Mouse (Mus musculus): Measurements from ENCODE around the gene Nanog. TPM values are rescaled to one million over a fixed set of nuclear protein-coding genes. Genes with fewer than 3 reads are reported as not detected.
"Not testable (repeated sequence)": the region's sequence is repeated elsewhere in the genome, so short reads cannot be mapped to it uniquely, and the experiment has no call there.

Gene Nanog
- polyA plus RNA-seq, 1 experiment from 2014 or later: 0.28 TPM

- no peak overlapping the region for H3K9ac ChIP-seq (replicated peaks)
- H3K4me3 ChIP-seq (replicated peaks): no peak overlapping the region
- no peaks in the 10 kb centered on the region for H3K27me3 ChIP-seq
- no peaks in the 10 kb centered on the region for H3K9me3 ChIP-seq
- H3K27ac ChIP-seq: no peak overlapping the region
- ATAC-seq: no peak
- no peaks in the 10 kb centered on the region for H3K36me3 ChIP-seq
- no peak overlapping the region for H3K4me2 ChIP-seq (replicated peaks)
- peaks cover 8% of the 10 kb centered on the region; the same call in 1 of the 2 replicates for H3K4me1 ChIP-seq (replicated peaks)
- WGBS: 94% methylated on average over 4 of the region's 4 CpGs
Measured at GRCm38 (mm10) chr6:122670841-122671240, 36.4 kb upstream of the Nanog start.

GRCm38 (mm10) chr6:122672746-122673145 lies 34.5 kb upstream of the Nanog start:
- H3K9ac ChIP-seq (replicated peaks): no peak overlapping the region
- no peak for ATAC-seq
- no peaks in the 10 kb centered on the region for H3K27me3 ChIP-seq
- no peak overlapping the region for H3K4me2 ChIP-seq (replicated peaks)
- H3K4me3 ChIP-seq (replicated peaks): no peak overlapping the region
- peaks cover 8% of the 10 kb centered on the region; the same call in 1 of the 2 replicates for H3K4me1 ChIP-seq (replicated peaks)
- H3K9me3 ChIP-seq: no peaks in the 10 kb centered on the region
- H3K36me3 ChIP-seq: no peaks in the 10 kb centered on the region
- no peak overlapping the region for H3K27ac ChIP-seq
- WGBS: 70% methylated on average over 8 of the region's 8 CpGs

GRCm38 (mm10) chr6:122682646-122683045 lies 24.6 kb upstream of the Nanog start:
- H3K9ac ChIP-seq (replicated peaks): no peak overlapping the region
- no peak overlapping the region for H3K4me3 ChIP-seq (replicated peaks)
- H3K27ac ChIP-seq: no peak overlapping the region
- H3K9me3 ChIP-seq: no peaks in the 10 kb centered on the region
- WGBS: 88% methylated on average over 3 of the region's 3 CpGs
- H3K4me2 ChIP-seq (replicated peaks): no peak overlapping the region
- no peak for ATAC-seq
- H3K4me1 ChIP-seq (replicated peaks): no peaks in the 10 kb centered on the region
- H3K36me3 ChIP-seq: no peaks in the 10 kb centered on the region
- no peaks in the 10 kb centered on the region for H3K27me3 ChIP-seq

DNA sequence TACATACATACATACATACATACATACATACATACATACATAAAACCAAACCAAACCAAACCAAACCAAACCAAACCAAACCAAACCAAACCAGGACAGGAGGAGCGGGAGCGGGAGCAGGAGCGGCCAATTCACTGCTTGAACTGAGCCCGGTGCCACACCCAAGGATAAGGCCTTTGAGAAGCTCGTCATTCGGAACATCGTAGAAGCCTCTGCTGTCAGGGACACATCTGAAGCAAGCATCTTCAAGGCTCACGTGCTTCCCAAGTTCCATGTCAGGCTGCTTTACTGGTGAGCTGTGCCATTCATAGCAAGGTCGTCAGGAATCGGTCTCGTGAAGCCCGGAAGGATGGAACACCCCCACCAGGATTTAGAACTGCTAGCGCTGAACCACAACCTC lies 20.6 kb upstream of the Nanog start:
- H3K4me3 ChIP-seq (replicated peaks): no peak overlapping the region
- no peaks in the 10 kb centered on the region for H3K27me3 ChIP-seq
- no peaks in the 10 kb centered on the region for H3K9me3 ChIP-seq
- ATAC-seq: no peak
- H3K4me2 ChIP-seq (replicated peaks): no peak overlapping the region
- H3K36me3 ChIP-seq: no peaks in the 10 kb centered on the region
- WGBS: 91% methylated on average over 13 of the region's 13 CpGs
- no peaks in the 10 kb centered on the region for H3K4me1 ChIP-seq (replicated peaks)
- no peak overlapping the region for H3K27ac ChIP-seq
- H3K9ac ChIP-seq (replicated peaks): no peak overlapping the region

GRCm38 (mm10) chr6:122689411-122690055 lies 17.8 kb upstream of the Nanog start:
- no peaks in the 10 kb centered on the region for H3K4me1 ChIP-seq (replicated peaks)
- WGBS: 85% methylated on average over 6 of the region's 6 CpGs
- no peak overlapping the region for H3K9ac ChIP-seq (replicated peaks)
- H3K9me3 ChIP-seq: no peaks in the 10 kb centered on the region
- no peak for ATAC-seq
- no peaks in the 10 kb centered on the region for H3K27me3 ChIP-seq
- no peak overlapping the region for H3K27ac ChIP-seq
- H3K4me3 ChIP-seq (replicated peaks): no peak overlapping the region
- H3K4me2 ChIP-seq (replicated peaks): no peak overlapping the region
- no peaks in the 10 kb centered on the region for H3K36me3 ChIP-seq

DNA sequence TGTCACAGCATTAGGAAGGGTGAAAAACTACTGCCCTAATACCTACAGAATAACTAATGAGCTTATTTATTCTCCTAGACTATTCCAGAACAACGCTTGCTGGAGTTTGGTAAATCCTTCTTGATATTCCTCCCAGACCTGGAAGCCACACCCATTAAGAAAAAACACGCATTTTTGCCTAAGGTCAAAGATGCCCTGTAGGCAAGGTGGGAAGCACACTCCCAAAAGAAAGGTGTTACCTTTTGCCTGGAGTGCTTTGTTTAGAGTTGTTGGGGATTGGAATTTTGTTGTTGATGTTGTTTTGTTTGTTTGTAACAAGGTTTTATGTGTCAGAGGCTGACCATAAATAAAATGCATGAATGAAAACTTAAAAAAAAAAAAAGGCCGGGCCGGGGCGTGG lies 17.2 kb upstream of the Nanog start:
- no peak overlapping the region for H3K9ac ChIP-seq (replicated peaks)
- ATAC-seq: no peak
- no peaks in the 10 kb centered on the region for H3K36me3 ChIP-seq
- H3K27me3 ChIP-seq: no peaks in the 10 kb centered on the region
- no peak overlapping the region for H3K27ac ChIP-seq
- WGBS: 90% methylated on average over 5 of the region's 5 CpGs
- H3K4me3 ChIP-seq (replicated peaks): no peak overlapping the region
- no peaks in the 10 kb centered on the region for H3K4me1 ChIP-seq (replicated peaks)
- no peak overlapping the region for H3K4me2 ChIP-seq (replicated peaks)
- no peaks in the 10 kb centered on the region for H3K9me3 ChIP-seq

- no peaks in the 10 kb centered on the region for H3K36me3 ChIP-seq
- H3K4me2 ChIP-seq (replicated peaks): no peak overlapping the region
- no peak overlapping the region for H3K9ac ChIP-seq (replicated peaks)
- no peaks in the 10 kb centered on the region for H3K9me3 ChIP-seq
- 91% methylated on average over 3 of the region's 3 CpGs for WGBS
- H3K4me3 ChIP-seq (replicated peaks): no peak overlapping the region
- H3K4me1 ChIP-seq (replicated peaks): no peaks in the 10 kb centered on the region
- no peak overlapping the region for H3K27ac ChIP-seq
- no peaks in the 10 kb centered on the region for H3K27me3 ChIP-seq
- ATAC-seq: no peak
Measured at GRCm38 (mm10) chr6:122695398-122695797, 11.9 kb upstream of the Nanog start.

DNA sequence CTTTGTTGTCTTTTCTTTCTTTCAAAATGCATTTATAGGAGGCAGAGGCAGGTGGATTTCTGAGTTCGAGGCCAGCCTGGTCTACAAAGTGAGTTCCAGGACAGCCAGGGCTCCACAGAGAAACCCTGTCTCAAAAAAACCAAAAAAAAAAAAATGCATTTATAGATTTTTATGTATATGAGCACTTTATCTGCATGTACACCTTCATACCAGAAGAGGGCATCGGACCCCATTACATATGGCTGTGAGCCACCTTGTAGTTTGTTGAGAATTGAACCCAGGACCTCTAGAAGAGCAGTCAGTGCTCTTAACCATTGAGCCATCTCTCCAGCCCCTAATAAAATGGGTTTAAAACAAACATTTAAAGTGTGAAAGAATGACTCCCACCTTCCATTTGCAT lies 7.7 kb upstream of the Nanog start:
- H3K4me1 ChIP-seq (replicated peaks); H3K9ac ChIP-seq (replicated peaks); H3K4me2 ChIP-seq (replicated peaks); ATAC-seq; H3K36me3 ChIP-seq; H3K4me3 ChIP-seq (replicated peaks); H3K27ac ChIP-seq; H3K9me3 ChIP-seq; H3K27me3 ChIP-seq: not testable (repeated sequence)
- 93% methylated on average over 2 of the region's 2 CpGs for WGBS

- no peak overlapping the region for H3K4me3 ChIP-seq (replicated peaks)
- ATAC-seq: peak; percentile 48
- no peak overlapping the region for H3K9ac ChIP-seq (replicated peaks)
- H3K4me2 ChIP-seq (replicated peaks): no peak overlapping the region
- 85% methylated on average over 5 of the region's 5 CpGs for WGBS
- H3K9me3 ChIP-seq: no peaks in the 10 kb centered on the region
- peaks cover 8% of the 10 kb centered on the region for H3K4me1 ChIP-seq (replicated peaks)
- H3K36me3 ChIP-seq: no peaks in the 10 kb centered on the region
- peaks cover 8% of the 10 kb centered on the region; the same call in 1 of the 2 replicates for H3K27me3 ChIP-seq
- no peak overlapping the region for H3K27ac ChIP-seq
Measured at GRCm38 (mm10) chr6:122701816-122702215, 5.5 kb upstream of the Nanog start.

GRCm38 (mm10) chr6:122702480-122703124 lies 4.7 kb upstream of the Nanog start:
- Histone ChIP-seq H3K9ac (replicated peaks) (no peak overlapping the region; the same call in 1 of the 2 replicates), H3K27me3 (peaks cover 14% of the 10 kb centered on the region; the same call in 1 of the 2 replicates), H3K36me3 (no peaks in the 10 kb centered on the region), H3K4me3 (replicated peaks) (no peak overlapping the region; the same call in 1 of the 2 replicates), H3K9me3 (no peaks in the 10 kb centered on the region), H3K27ac (peak overlapping the region; percentile 44; the same call in 1 of the 2 replicates), H3K4me2 (replicated peaks) (peak overlapping the region; percentile 36), H3K4me1 (replicated peaks) (peaks cover 8% of the 10 kb centered on the region)
- peak; percentile 76 for ATAC-seq
- WGBS: 5% methylated on average over 20 of the region's 20 CpGs

DNA sequence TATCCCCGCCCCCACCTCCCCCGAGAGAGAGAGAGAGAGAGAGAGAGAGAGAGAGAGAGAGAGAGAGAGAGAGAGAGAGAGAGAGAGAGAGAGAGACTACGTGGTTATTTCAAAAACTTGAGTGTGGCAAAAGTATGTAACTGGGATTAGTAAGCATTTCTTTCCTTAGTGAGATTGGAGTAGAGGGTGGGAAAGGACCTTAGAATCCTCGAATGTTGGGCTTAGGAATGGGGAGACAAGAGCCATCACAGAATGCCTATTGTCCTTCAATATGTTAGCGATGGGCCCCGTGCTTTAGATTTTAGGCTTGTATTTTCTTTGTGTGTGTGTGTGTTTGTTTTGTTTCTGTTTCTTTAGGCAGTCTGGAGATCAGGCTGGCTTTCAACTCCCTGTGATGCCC lies 4.0 kb upstream of the Nanog start:
- no peak overlapping the region for H3K9ac ChIP-seq (replicated peaks)
- peaks cover 8% of the 10 kb centered on the region for H3K4me1 ChIP-seq (replicated peaks)
- H3K9me3 ChIP-seq: no peaks in the 10 kb centered on the region
- peaks cover 14% of the 10 kb centered on the region; the same call in 1 of the 2 replicates for H3K27me3 ChIP-seq
- no peak overlapping the region; the same call in 1 of the 2 replicates for H3K4me2 ChIP-seq (replicated peaks)
- ATAC-seq: no peak
- H3K27ac ChIP-seq: no peak overlapping the region
- H3K4me3 ChIP-seq (replicated peaks): no peak overlapping the region
- WGBS: 12% methylated on average over 6 of the region's 6 CpGs
- H3K36me3 ChIP-seq: no peaks in the 10 kb centered on the region

DNA sequence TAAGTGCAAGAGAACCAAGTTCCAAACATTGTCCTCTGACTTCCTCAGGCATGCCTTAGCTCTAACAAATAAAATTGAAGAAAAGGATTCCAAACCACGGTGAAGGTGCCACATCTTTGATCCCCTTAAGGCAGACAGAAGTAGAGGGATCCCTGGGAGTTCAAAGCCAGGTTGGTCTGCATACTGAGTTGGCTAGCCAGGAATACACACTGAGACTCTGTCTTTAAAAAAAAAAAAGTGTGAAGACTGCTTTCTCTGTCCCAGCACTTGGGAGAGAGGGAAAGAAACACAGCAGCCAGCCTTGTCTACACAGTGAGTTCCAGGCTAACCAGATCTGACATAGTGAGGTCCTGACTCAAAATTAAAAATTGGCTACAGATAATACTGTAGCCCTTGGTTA lies 3.6 kb upstream of the Nanog start:
- 17% methylated on average over 1 of the region's 1 CpGs for WGBS
- no peak for ATAC-seq

More for the DNA sequence above, 3.6 kb upstream of the Nanog start:
- H3K4me3 ChIP-seq (replicated peaks): no peak overlapping the region
- no peaks in the 10 kb centered on the region for H3K9me3 ChIP-seq
- peaks cover 8% of the 10 kb centered on the region for H3K4me1 ChIP-seq (replicated peaks)
- H3K9ac ChIP-seq (replicated peaks): no peak overlapping the region
- no peaks in the 10 kb centered on the region for H3K36me3 ChIP-seq
- peaks cover 14% of the 10 kb centered on the region; the same call in 1 of the 2 replicates for H3K27me3 ChIP-seq
- H3K27ac ChIP-seq: no peak overlapping the region
- H3K4me2 ChIP-seq (replicated peaks): no peak overlapping the region
